Mouse (Mus musculus): Measurements from ENCODE around the gene Nos1.
"Not testable (repeated sequence)": the region's sequence is repeated elsewhere in the genome, so short reads cannot be mapped to it uniquely, and the experiment has no call there.

Nos1 gene

DNA sequence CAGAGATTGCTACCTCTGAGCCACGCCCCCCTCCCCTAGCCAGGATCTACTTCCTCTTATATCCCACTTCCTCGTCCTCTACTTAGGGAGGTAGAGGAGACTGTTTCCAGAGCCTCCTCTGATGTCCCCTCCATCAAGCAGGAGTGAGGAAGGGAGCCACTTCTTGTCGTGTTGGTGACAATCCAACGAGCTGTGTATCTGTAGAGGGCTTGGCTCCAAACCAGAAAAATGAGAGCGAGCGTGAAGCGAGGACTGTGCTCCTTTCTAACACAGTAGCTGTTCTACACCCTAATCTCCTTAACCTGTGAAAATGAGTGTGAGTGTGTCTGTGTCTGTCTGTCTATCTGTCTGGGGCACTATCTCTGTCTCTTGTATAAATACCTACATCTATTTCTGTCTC lies 58.7 kb downstream of the Nos1 start:
- no peak for DNase-seq (ENCODE audit: low spot score)

DNA sequence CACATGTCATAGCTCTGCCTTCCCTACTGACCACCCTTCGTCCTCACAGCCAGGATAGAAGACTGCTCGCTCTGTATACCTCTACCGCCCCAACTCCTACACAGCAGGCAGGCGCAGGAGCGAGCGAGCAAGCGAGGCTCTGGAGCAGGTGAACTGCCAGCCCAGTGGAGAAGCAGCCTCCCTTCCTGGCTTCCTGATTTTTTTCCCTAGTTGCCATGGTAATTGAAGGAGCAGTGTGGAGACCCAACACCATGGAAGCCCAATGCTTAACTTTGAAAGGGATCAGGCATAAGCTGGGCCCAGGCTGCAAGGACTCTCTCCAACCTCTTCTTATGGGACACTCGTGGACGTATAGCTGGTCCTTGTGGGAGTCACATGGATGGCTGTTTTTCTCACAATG lies 59.4 kb downstream of the Nos1 start:
- DNase-seq (ENCODE audit: low spot score) = no peak

DNA sequence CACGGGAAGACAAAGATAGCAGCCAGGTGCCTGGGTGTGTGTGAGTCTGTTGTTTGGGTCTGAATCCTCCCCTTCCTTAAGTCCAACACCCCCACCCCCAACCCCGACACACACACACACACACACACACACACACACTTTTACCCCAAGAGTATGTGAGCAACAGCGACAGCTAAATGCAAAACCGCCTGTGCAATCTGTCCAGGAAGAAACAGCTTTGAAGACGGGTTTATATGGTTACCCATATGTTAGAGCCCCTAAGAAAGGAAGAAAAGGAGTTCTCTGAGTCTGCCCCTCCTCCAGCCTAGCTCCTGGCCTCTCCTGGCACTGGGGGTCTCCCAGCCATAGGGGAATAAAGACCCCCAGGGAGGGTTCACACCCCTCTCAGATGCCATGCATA lies 60.2 kb downstream of the Nos1 start:
- DNase-seq (ENCODE audit: low spot score) = no peak

DNA sequence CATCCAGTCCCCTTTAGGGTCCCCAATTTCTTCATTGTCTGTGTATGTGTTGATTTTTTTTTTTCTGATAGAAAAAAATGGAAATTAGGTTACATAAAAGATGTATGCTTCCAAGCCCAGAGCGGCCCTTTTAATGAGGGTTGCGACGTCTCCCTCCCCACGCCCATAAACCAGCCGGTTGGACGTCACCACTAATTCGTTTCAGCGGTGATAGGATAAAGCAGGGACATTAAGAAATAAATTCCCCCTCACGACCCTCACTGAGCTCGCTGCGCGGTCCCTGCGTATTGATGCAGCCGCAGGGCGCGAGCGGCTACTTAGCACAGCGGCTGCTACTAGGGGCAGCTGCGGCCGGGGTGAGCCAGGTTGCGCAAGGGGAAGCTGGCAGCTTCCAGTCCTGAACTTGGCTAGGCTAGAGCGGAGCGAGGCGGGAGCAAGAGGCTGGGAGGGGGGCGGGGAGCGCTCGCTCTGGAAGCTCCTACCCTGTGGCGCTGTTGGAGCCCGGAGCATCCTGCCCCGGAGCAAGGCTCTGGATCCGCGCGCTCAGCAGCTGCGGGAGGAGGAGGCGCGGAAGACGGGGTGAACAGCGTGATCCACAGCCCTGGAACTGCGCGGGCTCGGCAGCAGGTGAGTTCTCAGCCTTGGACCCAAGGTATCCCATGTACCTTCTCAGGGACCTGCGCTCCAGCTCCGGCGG lies 61.0 kb downstream of the Nos1 start:
- DNase-seq (ENCODE audit: low spot score) = no peak

DNA sequence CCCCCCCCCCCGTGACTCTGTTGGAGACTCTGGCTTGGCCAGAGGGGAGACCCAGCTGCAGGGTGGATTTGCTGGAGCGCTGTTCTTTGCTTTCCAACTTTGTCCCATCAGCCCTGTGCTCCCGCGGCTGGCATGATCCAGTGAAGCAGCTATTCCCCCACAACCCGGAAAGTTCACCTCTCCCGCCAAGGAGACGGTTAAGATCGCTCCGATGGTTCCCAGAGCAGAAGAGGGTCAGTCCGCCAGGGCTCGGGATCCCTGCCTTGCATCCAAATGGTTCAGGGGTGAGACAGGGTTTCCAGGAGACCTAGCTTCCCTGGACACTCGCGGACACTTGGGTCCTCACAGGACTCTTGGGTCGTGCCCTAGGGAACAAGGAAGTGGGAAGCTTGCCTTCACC lies 61.9 kb downstream of the Nos1 start:
- no peak for DNase-seq (ENCODE audit: low spot score)

DNA sequence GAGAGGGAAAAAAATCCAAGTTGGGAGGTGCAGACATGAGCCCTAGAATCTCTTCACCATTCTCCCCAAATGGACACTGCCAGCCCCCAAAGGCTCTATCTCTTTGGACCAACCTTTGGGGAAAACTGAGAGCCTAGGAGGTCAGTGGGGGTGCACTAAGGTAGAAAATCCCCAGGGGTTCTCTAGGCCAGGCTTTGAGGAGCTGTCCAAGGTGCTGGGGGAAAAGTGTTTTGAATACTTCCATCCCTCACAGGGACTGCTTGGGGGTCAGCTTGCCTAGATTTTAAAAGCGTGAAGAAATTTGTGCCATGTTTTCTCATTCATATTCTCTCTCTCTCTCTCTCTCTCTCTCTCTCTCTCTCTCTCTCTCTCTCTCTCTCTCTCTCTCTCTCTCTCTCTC lies 63.8 kb downstream of the Nos1 start:
- DNase-seq (ENCODE audit: low spot score) = no peak

DNA sequence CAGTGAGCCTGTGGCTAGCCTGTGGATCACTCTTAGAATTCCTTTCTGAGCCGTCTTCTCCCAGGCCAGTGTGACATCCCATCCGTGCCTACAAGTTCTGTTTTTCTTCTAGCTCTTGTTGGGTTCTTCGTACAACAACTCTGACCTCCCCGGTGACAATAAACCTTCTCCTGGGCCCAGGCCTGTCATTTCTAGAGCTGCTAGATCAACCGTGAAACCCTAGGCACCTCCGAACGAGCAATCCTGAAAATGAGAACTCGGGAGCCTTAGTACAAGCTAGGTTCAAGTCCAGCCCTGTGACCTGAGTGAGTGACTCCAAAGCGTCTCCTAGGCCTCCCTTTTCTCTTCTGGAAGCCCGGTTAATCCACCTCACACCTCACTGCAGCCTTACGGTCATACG lies 69.6 kb downstream of the Nos1 start:
- DNase-seq (ENCODE audit: low spot score) = no peak

DNA sequence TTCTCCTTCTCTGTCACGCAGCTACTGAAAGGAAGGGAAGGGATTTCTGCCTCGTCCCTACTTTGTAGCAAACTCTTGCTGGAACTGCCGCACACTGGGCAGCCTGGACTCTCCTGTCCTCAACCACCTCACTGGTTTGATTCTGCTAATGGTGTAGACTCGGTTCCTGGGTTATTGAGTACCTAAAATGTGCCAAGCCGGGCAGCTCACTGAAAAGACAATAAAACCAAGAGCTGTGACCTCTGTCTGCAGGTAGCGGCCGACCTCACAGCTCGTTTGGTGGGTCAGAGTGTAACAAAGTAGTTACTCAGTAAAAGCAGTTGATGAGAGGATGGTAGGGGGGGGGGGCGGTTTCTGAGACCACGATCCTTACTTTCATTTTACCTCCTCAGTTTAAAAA lies 72.9 kb downstream of the Nos1 start:
- no peak for DNase-seq (ENCODE audit: low spot score)

DNA sequence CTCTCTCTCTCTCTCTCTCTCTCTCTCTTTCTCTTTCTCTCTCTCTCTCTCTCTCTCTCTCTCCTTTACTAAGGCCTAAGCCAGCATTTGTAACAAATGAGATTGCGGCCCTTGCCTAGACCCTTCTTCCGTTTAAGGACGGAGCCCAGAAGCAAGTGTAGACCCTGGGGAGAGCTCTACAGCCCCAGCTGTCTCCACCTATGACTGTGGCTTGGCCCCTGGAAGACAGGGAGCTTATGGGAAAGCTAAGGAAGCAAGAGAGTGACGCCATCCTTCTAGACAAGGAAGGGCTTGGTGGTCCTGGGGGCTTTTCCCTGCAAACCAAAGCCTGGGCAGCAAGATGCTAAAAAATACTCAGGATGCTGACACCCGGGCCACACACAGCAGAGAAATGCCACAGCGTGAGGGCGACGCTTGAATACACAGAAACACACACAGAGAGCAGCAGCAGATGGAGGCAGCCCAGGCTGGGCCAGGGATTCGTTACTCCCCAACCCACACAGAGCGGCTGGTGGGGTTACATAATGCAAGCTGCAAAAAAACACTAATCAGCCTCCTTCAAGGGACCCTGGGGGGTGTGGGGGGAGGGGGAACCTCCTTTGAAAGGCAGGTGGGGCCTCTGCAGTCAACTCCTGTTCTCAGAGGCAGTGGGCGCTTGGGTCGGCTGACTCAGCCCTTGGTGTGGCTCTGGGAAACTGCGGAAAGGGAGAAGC lies 83.9 kb downstream of the Nos1 start:
- no peak for DNase-seq (ENCODE audit: low spot score)

DNA sequence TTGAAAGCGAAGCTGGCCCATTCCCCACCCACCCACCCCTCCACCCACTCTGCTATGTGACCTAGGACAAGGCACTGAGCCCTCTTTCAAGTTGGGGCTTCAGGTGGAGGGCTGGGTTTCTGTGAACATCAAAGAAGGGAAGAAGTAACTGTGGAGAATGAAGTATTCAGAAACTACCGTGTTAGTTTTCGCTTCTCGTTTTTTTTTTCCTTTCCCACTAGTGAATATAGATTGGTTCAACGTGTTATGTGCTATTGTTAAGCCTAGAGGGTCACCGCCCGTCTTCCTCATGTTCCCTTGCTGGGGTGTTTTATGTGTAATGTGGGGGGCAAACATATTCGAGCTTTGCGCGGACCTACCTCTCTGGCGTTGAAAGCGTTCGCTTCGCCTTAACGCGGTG lies 85.0 kb downstream of the Nos1 start:
- DNase-seq (ENCODE audit: low spot score) = no peak

DNA sequence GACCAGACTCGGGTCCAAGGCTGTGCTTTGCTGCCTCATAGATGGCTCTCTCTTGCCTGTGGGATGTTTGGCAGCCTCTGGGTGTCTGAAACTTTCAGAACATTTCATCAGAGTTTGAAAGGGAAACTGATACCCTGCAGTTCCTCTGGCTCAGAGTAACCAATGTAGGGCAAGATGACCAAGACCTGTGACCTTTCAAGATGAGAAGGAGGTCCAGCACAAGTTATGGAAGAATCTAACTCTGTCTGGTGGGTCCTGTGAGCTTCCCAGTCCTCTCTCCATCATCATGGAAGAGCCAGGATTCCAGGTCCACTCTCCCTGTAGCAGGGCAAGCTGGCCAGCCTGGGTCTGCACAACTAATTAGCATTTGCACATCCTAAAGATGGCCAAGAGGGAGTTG lies 90.8 kb downstream of the Nos1 start:
- DNase-seq (ENCODE audit: low spot score) = no peak

DNA sequence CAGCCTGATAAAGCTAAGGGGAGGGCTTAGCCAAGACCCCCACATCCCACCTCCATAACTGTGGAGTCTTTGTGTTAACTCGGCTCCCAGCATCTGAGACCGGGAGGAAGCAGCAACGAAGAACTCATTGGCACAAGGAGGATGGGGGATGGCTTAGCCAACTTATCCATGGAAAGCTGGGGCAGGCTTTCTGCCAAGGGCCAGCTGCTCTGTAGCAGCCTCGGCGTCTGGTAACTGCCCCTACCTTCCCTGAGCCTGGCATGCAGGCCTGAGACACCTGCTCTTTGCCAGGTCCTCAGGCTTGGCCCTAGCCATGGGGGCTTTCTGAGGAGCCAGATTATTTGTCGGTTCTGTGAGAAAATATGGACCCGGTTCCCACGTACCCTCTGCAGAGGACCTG lies 93.0 kb downstream of the Nos1 start:
- no peak for DNase-seq (ENCODE audit: low spot score)

DNA sequence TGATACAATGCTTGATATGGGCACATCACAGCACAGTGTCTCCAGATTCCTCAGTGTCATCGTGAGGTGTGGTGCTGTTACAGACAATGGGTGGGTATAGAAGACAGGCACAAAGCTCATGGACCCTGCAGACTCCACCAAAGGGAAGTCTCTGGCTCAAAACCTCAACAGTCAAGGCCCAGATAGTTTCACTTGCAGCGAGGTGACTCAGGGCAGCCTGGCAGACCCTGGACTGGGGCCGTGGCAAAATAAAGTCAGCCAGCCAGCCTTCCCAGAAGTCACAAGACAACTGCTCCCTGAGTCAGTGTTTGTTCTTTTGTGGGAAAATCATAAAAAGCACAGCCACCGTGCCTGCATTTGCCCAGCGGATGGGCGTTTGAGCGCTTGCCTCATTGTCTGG lies 93.4 kb downstream of the Nos1 start:
- DNase-seq (ENCODE audit: low spot score) = no peak

DNA sequence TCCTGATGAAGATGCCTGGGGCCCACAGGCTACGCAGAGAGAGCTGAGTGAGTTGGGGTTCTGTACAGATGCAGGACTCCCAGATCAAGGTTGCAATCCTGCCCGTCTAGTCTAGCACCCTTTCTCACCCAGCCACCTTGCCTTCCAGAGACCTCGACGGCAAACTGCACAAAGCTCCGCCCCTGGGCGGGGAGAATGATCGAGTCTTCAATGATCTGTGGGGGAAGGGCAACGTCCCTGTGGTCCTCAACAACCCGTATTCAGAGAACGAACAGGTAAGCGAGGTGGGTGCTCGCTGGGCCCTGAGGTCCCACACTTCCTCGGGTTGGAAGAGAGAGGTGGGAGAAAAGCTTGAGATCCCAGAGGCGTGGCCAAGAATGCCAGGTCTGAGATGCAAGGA lies 98.3 kb downstream of the Nos1 start:
- no peak for DNase-seq (ENCODE audit: low spot score)

DNA sequence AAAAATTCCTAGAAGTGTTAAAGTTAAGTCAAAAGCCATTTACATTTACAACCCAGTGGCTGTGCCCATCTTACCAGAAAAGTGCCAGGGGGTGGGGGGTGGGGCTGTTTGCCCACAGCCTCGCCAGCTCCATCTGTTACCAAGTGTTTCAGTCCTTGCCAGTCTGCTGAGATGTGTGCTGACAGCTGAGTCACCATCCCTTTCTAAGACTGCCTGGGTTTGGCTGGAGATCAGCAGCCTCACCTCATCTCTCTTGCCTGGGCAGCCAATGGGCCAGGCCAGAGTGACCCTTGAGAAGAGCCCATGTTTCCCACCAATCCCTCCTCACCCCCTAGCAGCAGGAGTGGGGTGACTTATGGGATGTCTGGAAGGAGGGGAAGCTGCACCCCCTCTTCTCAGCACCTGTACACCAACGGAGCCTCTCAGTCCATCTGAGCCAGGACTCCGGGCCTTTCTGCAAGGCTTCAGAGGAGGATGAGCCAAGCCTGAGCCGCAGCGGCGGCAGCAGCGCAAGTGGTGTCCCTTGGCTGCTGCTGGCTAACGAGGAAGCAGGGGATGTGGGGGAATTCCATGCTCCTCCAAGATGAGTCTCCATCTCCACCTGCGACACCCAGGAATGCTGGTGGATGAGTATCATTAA lies 100.2 kb downstream of the Nos1 start:
- no peak for DNase-seq (ENCODE audit: low spot score)

DNA sequence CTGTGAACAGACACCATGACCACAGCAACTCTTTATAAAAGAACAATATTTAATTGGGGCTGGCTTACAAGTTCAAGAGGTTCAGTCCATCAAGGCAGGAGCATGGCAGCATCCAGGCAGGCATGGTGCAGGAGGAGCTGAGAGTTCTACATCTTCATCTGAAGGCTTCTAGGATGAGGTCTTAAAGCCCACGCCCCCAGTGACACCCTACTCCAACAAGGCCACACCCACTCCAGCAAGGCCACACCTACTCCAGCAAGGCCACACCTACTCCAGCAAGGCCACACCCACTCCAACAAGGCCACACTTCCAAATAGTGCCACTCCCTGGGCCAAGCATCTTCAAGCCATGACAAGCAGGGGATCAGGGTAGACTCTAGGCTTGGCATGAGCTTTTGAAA lies 101.6 kb downstream of the Nos1 start:
- DNase-seq (ENCODE audit: low spot score) = not testable (repeated sequence)

DNA sequence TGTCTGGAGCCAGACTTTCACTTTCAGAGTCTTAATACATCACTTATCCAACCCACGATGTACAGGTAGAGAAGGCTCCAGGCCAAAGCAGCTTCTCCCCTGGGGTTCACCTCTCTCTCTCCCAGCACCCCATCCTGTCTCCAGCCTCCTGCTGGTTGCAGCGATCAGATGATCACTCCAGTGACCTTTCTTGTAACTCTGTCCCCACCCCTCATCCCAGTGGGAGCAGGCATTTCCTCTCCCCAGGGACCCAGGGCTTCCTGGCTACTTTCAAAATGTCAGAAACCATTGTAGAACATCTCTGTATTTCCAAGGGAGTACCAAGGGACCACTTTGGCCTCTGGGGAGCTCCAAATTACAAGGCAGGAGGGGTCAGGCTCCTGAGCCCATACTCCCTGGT lies 104.2 kb downstream of the Nos1 start:
- no peak for DNase-seq (ENCODE audit: low spot score)

DNA sequence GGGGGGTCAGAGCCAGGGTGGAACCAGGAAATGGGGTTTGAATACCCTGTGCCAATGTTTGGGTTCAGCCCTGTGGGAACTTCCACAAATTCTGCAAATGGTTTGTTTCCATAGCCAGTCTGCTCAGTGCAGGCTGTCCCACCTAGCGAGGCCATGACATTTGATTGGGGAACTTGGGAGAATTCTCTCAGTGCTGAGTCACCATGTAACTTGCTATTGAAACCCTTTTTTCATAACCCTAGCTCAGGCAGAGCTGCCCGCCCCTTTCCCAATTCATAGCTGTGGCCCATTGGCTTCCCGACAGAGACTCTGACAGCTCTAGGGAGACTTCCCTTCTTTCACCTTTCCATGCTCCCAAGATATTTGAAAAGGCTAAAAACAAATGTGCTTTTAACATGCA lies 107.3 kb downstream of the Nos1 start:
- no peak for DNase-seq (ENCODE audit: low spot score)

DNA sequence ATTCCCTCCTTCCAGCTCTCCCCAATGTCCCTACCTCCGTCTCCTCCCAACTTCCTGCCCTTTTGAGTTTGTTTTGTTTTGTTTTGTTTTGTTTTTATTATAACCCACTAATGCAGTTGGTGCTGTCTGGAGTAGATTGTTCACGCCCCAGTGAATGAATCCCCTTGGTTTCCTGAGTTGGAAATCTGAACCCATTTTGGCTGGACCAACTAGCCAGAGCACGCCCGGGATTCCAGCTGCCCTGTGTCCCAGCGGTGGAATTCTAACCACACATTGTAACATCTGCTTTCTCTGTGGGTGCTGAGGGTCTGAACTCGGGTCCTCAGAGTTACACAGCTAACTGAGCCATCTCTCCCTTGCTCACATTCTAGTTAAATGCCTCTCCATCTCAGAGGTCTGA lies 108.1 kb downstream of the Nos1 start:
- no peak for DNase-seq (ENCODE audit: low spot score)

DNA sequence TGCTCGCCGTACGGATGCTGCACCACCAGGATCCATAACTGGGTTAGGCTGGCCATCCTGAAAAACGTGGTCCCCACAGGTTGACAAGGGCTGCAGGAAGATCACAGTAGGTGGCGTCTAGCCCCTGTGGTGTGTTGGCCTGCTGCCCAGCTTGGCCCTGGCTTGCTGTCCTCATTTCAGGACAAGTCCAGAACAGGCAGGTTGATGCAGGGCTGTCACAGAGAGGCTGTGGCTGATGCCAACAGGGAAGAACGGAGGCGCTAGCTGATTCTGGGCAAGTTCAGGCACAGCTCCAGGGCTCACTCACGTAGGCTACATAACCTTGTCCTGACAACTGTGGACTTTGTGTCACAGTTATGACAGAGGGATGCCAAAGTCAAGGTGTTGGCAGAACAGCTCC lies 108.7 kb downstream of the Nos1 start:
- DNase-seq (ENCODE audit: low spot score) = no peak

DNA sequence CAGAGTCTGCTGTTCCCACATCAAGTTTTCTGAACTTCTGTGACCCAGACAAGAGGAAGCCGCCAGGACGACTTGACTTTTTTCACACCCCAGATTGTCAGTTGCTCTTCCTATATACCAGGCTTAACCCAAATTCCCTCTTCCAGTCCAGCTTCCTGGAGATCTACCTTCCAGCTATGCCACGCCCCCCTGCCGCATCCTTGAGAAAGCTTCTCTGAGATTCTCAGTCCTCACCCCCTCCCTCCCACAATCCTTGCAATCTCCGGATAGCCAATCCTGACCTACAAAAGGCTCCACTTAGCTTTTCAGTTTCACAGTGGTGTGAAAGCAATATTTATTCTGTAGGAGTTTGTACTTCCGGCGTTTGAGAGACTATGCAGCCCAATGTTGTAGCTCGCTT lies 110.0 kb downstream of the Nos1 start:
- no peak for DNase-seq (ENCODE audit: low spot score)

DNA sequence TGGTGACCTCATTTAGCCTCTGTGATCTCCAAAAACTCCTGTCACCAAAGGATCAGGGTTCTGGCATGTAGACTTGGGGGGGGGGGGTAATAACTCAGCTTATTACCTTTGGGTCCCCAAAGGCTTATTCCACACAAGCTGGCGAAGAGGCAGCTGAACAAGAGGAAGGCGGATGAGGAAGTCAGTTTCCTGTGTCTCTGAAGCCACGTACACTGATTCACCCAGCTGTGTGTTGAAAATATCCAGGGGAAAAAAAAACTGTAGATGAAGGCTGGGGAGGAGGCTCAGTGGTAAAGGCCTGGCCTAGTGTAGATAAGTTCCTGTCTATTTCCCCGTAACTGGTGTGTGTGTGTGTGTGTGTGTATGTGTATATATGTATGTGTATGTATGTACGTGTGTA lies 110.7 kb downstream of the Nos1 start:
- no peak for DNase-seq (ENCODE audit: low spot score)

DNA sequence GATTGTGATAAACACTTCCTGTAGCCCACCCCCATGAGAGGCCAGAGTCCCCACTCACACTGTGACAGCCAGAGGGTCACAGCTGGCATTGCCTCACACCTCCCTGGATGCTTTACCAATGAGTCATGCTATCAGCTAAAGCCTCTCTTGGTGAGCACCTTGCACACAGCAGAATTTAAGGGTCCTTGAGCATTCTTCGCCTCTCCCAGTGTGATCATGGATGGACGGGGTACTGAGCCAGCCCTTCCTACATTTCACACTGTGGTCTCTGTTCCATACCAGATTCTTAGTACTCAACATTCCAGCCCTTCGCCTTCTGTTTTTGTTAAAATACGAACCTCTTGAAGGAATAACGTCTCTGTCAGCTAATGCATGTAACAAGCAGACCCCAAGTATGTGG lies 113.2 kb downstream of the Nos1 start:
- DNase-seq (ENCODE audit: low spot score) = no peak

Measured in ovary, adult 18-20 months (tissue).